Mouse (Mus musculus): Measurements from ENCODE around the gene Il12a. TPM values are rescaled to one million over a fixed set of nuclear protein-coding genes. Genes with fewer than 3 reads are reported as not detected.

Il12a gene
- polyA plus RNA-seq, 1 experiment: 0.53 TPM

- WGBS: 75% methylated on average over 9 of the region's 9 CpGs
- no peak for DNase-seq (ENCODE audit: low read depth, low spot score)
Measured at GRCm38 (mm10) chr3:68678805-68679585, 11.4 kb upstream of the Il12a start.

DNA sequence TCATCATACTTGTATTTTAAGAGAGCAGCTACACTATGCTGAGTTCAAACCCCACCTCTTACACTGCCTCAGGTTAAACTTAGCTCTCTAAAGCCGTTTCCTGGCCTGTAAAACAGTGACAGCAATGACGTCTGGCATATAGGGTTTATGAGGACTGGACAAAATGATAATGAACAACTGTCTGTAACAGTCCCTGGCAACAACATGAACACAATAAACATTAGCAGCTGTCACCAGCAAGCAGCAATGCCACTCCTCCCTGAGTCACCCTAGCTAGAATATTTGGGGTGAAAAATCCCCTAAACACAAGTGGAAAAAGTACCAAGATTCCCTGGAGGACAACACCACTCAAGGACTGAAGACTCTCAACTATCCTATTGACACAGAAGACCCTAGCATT is 6.9 kb upstream of the Il12a start:
- DNase-seq (ENCODE audit: low read depth, low spot score): no peak
- WGBS: 12% methylated on average over 2 of the region's 2 CpGs

DNA sequence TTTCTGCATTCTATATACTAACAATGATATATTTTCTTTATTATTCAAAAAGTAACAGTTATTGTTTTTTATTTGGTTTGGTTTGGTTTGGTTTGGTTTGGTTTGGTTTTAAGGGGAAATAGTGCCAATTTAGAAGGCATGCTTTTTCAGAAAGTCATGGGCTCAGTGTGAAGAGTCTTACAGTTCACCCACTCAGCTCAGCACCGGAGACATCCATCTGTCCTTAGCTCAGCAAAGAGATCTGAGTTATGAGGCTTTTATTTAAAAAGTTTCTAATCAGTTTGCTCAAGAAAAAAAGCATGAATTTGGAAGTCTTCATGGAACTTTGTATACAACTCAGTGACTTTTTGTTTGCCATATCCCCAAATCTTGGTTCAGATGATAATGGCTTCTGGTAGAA is 6.2 kb upstream of the Il12a start:
- WGBS: 81% methylated on average over 1 of the region's 1 CpGs
- no peak for DNase-seq (ENCODE audit: low read depth, low spot score)

DNA sequence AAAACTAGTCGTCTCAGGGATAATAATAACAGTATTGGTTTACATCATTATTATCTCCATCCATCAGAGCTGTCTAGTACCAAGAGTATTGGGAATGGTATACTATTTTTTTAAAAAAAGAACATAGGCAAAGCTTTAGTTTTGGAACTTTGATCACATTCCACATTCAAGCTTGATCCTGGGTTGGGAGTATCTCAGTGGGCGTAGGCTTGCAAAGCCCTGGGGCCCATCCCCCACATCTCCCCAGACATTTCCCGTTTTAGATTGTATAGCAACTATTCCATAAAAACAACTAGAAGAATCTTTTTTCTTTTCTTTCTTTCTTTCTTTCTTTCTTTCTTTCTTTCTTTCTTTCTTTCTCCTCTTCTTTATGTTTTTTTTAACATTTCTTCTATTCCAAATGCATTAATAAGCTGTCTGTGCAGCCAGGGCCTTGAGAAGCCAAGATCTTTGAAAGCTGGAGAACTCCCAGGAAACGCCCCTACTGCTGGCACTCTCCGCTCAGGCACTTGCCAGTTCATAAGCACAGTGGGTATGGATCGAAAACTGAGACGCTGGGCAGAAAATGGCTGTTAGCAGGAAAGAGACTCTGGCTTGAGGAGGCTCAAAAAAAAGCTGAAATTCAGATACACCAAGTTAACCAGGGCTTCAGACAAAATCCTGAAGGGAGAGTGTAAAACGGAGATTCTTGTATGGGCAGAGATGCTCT is 3.4 kb upstream of the Il12a start:
- no peak for DNase-seq (ENCODE audit: low read depth, low spot score)
- WGBS: 69% methylated on average over 8 of the region's 8 CpGs

- 67% methylated on average over 7 of the region's 7 CpGs for WGBS
- no peak for DNase-seq (ENCODE audit: low read depth, low spot score)
Measured at GRCm38 (mm10) chr3:68689346-68689745, 1.1 kb upstream of the Il12a start.

- DNase-seq (ENCODE audit: low read depth, low spot score): no peak
- WGBS: 72% methylated on average over 28 of the region's 28 CpGs
Measured at GRCm38 (mm10) chr3:68691100-68691778, 795 bp downstream of the Il12a start.

GRCm38 (mm10) chr3:68691938-68692599 is 1.6 kb downstream of the Il12a start:
- WGBS: 39% methylated on average over 7 of the region's 7 CpGs
- no peak for DNase-seq (ENCODE audit: low read depth, low spot score)

GRCm38 (mm10) chr3:68692600-68693225 is 2.3 kb downstream of the Il12a start:
- no peak for DNase-seq (ENCODE audit: low read depth, low spot score)
- WGBS: 69% methylated on average over 11 of the region's 11 CpGs

DNA sequence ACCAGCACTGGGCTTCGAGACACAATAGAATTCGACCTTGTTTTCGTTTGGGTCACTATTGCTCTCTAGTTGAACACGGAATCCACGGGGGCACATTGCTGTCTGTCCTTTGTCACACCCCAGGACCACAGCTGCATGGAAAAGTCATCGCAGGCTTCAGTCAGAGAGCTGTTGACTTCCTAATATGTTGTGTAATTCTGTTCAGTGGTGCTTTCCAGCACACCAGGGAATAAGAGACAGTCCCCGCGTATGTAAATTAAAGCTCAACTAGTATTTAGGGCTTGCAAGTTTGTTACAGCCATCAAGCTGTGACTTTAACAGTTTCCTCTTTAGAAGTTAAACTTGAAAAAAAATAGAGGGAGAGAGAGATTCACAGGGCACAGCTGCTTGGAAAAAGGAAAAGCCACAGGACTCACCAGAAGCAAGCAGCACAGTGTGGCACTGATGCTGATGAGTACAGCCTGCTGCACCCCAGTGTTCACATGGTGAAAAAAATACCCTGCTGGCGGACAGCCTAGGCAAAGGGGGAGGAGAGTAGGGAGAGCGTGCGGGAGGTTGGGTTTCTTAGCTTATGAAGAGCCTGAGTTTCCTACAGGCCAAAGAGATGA is 3.1 kb downstream of the Il12a start:
- DNase-seq (ENCODE audit: low read depth, low spot score): no peak
- WGBS: 38% methylated on average over 11 of the region's 11 CpGs

DNA sequence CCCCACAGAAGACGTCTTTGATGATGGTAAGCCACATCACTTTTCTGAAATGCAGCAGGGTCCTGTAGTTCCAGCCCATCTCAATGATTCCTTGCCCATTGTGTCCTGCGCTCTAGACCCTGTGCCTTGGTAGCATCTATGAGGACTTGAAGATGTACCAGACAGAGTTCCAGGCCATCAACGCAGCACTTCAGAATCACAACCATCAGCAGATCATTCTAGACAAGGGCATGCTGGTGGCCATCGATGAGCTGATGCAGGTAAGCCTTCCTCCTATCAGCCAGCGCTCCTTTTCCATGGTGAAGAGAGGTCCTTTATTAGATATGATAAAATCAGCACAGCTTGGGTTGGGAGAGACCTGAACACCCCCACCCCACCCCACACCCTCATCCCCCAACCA is 4.9 kb downstream of the Il12a start:
- no peak for DNase-seq (ENCODE audit: low read depth, low spot score)
- WGBS: 91% methylated on average over 5 of the region's 5 CpGs

DNA sequence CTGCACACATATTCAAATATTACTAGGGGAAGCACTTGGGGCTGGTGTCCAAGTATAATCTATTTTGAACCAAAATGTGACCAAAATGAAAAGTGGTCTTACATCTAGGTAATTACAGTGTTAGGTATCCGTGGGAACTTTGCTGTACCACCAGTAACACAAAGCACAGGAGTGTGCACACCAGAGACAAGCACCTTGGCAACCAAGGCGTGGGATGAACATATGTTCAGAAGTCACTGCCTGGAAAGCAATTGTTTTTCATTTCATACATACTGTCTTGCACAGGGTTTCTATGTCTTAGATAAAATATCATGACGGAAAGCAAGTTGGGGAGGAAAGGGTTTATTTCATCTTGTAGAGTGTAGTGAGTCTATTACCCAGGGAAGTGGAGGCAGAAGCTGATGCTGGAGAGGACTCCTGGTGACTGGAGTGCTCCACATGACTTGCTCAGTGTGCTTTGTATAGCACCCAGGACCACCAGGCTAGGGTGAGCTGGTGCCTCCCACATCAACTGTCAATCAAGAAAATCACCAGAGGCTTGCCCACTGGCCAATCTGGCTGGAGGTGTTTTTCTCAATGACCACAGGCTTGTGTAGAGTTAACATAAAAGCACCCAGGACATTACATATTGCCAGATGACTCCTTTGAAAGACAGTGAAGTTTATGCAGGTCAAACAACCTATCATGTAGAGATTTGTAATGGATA is 6.2 kb downstream of the Il12a start:
- no peak for DNase-seq (ENCODE audit: low read depth, low spot score)
- 91% methylated on average over 3 of the region's 3 CpGs for WGBS

- no peak for DNase-seq (ENCODE audit: low read depth, low spot score)
- WGBS: 86% methylated on average over 3 of the region's 3 CpGs
Measured at GRCm38 (mm10) chr3:68698601-68699000, 8.2 kb downstream of the Il12a start.

- 91% methylated on average over 4 of the region's 4 CpGs for WGBS
- no peak for DNase-seq (ENCODE audit: low read depth, low spot score)
Measured at GRCm38 (mm10) chr3:68700091-68700490, 9.6 kb downstream of the Il12a start.

- WGBS: 83% methylated on average over 10 of the region's 10 CpGs
- no peak for DNase-seq (ENCODE audit: low read depth, low spot score)
Measured at GRCm38 (mm10) chr3:68706307-68706706, 15.9 kb downstream of the Il12a start.

- WGBS: 38% methylated on average over 8 of the region's 8 CpGs
- peak; percentile 14 for DNase-seq (ENCODE audit: low read depth, low spot score)
Measured at GRCm38 (mm10) chr3:68708230-68708629, 17.8 kb downstream of the Il12a start.

DNA sequence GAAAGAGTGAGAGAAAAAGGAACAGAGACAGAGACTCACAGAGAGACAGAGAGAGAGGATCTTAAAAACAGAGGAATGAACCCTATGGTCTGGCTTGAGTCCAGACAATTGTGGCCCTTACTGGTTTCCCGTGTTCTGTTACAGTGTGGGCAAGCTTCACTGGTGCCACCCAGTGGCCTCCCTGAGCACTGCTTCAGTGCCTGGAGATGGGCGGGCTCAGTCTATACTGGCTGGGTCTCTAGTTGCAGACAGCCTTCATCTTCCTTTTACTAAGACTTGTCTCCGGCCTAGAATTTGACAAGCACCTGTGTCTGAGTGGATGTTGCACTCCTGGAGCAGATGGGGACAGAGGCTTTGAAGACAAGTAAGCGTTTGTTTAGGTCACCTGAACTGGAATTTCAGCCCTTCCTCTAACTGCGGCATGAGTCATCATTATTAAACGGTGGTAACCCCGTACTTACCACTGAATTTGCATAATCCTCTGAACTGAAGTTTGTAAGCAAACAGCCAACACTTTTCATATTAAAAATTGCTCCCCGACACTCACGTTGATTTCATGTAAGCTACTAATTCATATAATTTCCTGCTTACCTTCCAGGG is 18.9 kb downstream of the Il12a start:
- peak; percentile 24 for DNase-seq (ENCODE audit: low read depth, low spot score)
- WGBS: 36% methylated on average over 9 of the region's 9 CpGs

DNA sequence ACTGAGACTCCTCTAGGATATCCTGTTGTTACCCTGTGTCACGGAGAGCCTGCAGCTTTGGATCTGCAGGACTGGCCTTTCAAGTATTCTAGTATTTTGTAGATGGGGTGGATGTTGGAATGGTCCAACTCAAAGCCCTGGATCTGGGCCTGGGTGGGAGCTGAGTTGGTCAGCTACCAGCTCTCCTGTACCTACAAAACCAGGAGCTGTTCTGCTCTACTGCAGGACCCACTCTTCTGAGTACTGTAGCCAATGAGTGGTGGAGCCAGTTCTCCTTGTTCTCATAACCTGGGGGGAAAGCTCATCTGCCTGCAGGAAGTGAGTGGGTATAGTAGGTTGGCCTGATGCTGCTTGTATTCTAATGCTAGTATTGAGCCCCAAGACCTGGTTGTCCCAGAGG is 20.0 kb downstream of the Il12a start:
- WGBS: 87% methylated on average over 1 of the region's 1 CpGs
- no peak for DNase-seq (ENCODE audit: low read depth, low spot score)

DNA sequence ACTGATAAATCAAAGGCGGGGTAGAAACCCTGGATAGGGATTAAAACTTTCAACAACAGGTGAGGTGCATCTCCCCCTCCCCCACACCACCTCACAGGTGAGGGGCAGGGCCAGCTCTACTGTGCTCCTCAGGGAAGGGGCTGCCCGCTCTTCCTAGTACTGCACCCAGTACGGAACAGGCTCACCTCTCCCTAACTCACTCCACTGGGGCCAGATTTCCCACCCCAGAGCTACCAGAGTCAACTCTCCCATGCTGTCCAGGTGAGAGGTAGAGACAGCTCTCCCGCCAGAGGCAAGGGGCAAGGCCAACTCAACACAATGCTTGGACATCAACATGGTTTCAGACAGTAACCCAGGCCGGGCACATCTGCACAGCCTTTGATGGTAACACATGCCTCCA is 21.1 kb downstream of the Il12a start:
- WGBS: 92% methylated on average over 5 of the region's 5 CpGs
- no peak for DNase-seq (ENCODE audit: low read depth, low spot score)
